Mouse (Mus musculus): Measurements from ENCODE around the gene Trp53i11.

DNA sequence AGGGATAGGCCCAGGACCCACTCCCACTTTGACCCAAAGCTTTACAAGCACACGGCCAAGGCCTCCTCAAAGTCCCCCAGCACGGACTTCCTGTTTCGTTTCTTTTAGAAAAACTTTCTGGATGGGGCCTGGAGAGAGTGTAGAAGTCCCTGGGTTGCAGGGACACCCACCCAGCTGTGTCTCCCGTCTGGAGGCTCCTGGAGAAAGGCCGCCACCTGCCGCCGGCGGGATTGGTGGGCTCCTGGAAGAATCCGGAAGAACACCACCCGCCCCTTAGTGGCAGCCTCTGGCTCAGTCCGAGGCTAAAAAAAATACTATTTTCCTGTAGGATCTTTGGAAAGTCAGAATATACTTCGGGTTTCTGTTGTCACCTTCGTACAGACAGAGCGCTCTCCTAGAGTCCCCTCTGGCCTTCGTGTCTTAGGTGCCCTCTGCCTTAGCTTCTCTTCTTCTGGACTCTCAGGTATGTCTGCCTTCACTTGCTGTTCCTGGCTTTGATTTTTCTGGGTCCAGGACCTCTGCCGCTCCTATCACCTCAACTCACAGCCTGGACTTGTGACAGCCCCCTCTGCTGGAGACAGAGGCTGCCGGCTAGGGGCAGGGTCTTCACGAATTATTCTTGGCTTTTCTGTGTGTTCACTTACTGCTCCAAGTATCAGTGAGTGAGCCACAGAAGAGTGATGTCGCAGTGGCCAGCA is 1.6 kb downstream of the Trp53i11 start:
- TF ChIP-seq POLR2A (IDR thresholded peaks at IDR 0.05; ENCODE audit: insufficient read depth, low read length) (no peak), CTCF (IDR thresholded peaks at IDR 0.05; ENCODE audit: low read depth, low read length) (peak; percentile 51)
